Mouse (Mus musculus): Measurements from ENCODE around the gene Olfr603. TPM values are rescaled to one million over a fixed set of nuclear protein-coding genes. Genes with fewer than 3 reads are reported as not detected.
"Not testable (repeated sequence)": the region's sequence is repeated elsewhere in the genome, so short reads cannot be mapped to it uniquely, and the experiment has no call there.

Gene Olfr603
- total RNA-seq (2021): not detected
- long read RNA-seq, experiment 1: 0 reads
- long read RNA-seq, experiment 2: 0 reads

- DNase-seq: no peak
These were observed at the start of gene Olfr603 for GRCm38 (mm10) chr7:103386077-103386476. Gene Olfr603, minus strand, starts transcription at chr7:103386177.

- DNase-seq: not testable (repeated sequence)
These were observed 28.8 kb upstream of the Olfr603 start, which contains the start of gene Usp17lc for GRCm38 (mm10) chr7:103414772-103415171. Gene Usp17lc, plus strand, starts transcription at chr7:103415072.

DNA sequence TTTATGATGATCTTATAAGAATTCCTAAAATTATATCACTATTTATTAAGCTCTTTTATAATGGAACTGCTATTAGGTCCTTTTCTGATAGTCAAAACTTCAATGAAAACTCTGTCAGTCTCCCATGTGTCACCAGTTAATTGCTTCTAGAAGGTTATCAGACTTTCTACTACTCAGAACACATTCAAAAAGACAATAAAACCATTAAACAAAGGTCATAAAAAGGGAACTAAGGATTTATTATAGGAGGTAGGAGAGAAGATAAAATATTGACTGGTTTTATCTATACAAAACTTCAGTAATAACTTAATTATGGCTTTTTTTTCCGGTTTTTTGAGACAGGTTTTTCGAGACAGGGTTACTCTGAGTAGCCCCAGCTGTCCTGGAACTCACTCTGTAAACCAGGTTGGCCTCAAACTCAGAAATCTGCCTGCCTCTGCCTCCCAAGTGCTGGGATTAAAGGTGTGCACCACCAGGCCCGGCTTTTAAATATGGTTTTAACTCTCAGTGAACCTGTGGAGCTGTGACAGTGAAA lies 20.6 kb upstream of the Olfr603 start:
- DNase-seq: not testable (repeated sequence)

- DNase-seq: no peak
These were observed 13.0 kb upstream of the Olfr603 start for GRCm38 (mm10) chr7:103398981-103399380.

- DNase-seq: no peak
These were observed 11.8 kb upstream of the Olfr603 start for GRCm38 (mm10) chr7:103397758-103398157.

DNA sequence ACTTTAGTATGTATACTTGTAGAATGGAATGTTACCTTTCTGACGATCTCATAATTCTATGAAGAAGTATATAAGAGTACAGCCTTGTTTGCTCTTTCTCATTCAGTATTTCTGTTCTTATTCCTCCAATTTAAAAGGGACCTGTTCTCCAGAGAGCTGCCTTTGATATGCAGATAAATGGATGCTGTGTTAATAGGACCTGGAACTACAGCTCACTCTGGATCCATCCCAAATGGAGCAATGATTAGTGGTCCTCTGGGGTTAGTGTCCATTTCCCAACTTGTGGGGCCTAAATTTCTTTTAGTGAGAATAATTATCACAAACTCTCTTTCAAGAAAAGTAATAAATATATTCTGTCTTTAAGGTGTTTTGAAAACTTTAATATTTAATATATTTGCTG lies 23.4 kb downstream of the Olfr603 start, which contains the start of gene Olfr601:
TSS of gene Olfr601 (minus strand) at position 101 of the 400 bp plus-strand sequence.
- no peak for DNase-seq

GRCm38 (mm10) chr7:103349569-103349968 lies 36.4 kb downstream of the Olfr603 start, which contains the start of gene Olfr600:
Gene Olfr600, minus strand, starts transcription at chr7:103349669.
- DNase-seq: no peak

GRCm38 (mm10) chr7:103335617-103336016 lies 50.4 kb downstream of the Olfr603 start, which contains the start of gene Olfr599:
Gene Olfr599, plus strand, starts transcription at chr7:103335917.
- no peak for DNase-seq

Small RNA genes lying within 50 kb of the gene (microRNA-seq; reads per million reads assigned to microRNA genes)
- gene Gm25774: 0 reads per million in 2 experiments

Other genes with a start within 250 kb of the Olfr603 start
- not detected for gene Olfr588-ps1, start 245.3 kb downstream of the Olfr603 start, total RNA-seq (2021)
- not detected for gene Olfr589, start 229.8 kb downstream of the Olfr603 start, total RNA-seq (2021)
- gene Olfr591, start 207.8 kb downstream of the Olfr603 start, total RNA-seq (2021): not detected
- gene Olfr592, start 201.4 kb downstream of the Olfr603 start, total RNA-seq (2021): not detected
- not detected for gene Olfr593, start 174.3 kb downstream of the Olfr603 start, total RNA-seq (2021)
- gene Olfr594, start 169.2 kb downstream of the Olfr603 start, total RNA-seq (2021): not detected
- gene Usp17ld, start 133.7 kb downstream of the Olfr603 start, total RNA-seq (2021): not detected
- gene Olfr596, start 80.5 kb downstream of the Olfr603 start, total RNA-seq (2021): not detected
- gene Olfr597, start 69.9 kb downstream of the Olfr603 start, total RNA-seq (2021): not detected
- not detected for gene Olfr598, start 62.6 kb downstream of the Olfr603 start, total RNA-seq (2021)
- not detected for gene Olfr599, start 50.3 kb downstream of the Olfr603 start, total RNA-seq (2021)
- gene Olfr600, start 36.5 kb downstream of the Olfr603 start, total RNA-seq (2021): not detected
- gene Olfr601, start 23.5 kb downstream of the Olfr603 start, total RNA-seq (2021): not detected
- gene Usp17lc, start 28.9 kb upstream of the Olfr603 start, total RNA-seq (2021): not detected
- not detected for gene Olfr605, start 59.3 kb upstream of the Olfr603 start, total RNA-seq (2021)
- gene Olfr606, start 62.9 kb upstream of the Olfr603 start, total RNA-seq (2021): not detected
- not detected for gene Olfr607, start 78.0 kb upstream of the Olfr603 start, total RNA-seq (2021)
- gene Olfr608, start 83.7 kb upstream of the Olfr603 start, total RNA-seq (2021): not detected
- not detected for gene Olfr609, start 111.9 kb upstream of the Olfr603 start, total RNA-seq (2021)
- gene Olfr610, start 125.9 kb upstream of the Olfr603 start, total RNA-seq (2021): not detected
- gene Olfr611, start 134.7 kb upstream of the Olfr603 start, total RNA-seq (2021): not detected
- gene Olfr612, start 156.5 kb upstream of the Olfr603 start, total RNA-seq (2021): not detected
- gene Olfr613, start 161.9 kb upstream of the Olfr603 start, total RNA-seq (2021): not detected
- gene Olfr615, start 169.9 kb upstream of the Olfr603 start, total RNA-seq (2021): not detected
- gene Olfr616, start 183.0 kb upstream of the Olfr603 start, total RNA-seq (2021): not detected
- not detected for gene Olfr617, start 186.9 kb upstream of the Olfr603 start, total RNA-seq (2021)
- gene Olfr618, start 203.9 kb upstream of the Olfr603 start, total RNA-seq (2021): not detected
- not detected for gene Olfr619, start 214.4 kb upstream of the Olfr603 start, total RNA-seq (2021)
- gene Olfr620, start 226.4 kb upstream of the Olfr603 start, total RNA-seq (2021): not detected